Mouse (Mus musculus) MEL (cell line): ENCODE data around the gene Lpgat1. TPM values are rescaled to one million over a fixed set of nuclear protein-coding genes. Genes with fewer than 3 reads are reported as not detected.

ENCODE experiments used
- DNase-seq: peaks from one replicate; pipeline ENCODE4 v3.0.0; 2011; ENCODE audit warnings: low read depth, low spot score
- H3K27ac ChIP-seq: 2 replicates; pipeline ENCODE4 v1.5.1; 2012; ENCODE audit warnings: low read depth, mild to moderate bottlenecking, control low read depth, low read length, moderate library complexity; ENCODE audit not compliant: control insufficient read depth
- H3K27me3 ChIP-seq, 2 experiments: fragments of 150-350 bp in 1 of 2; sonication (generic) in 1 of 2; 2 replicates each; pipeline ENCODE4 v1.6.1; 2012; ENCODE audit warnings: low read length in 2 of 2, mild to moderate bottlenecking in 2 of 2, improper control_type of control experiment in 1 of 2, moderate library complexity in 1 of 2; ENCODE audit not compliant: insufficient read depth in 2 of 2, control insufficient read depth in 1 of 2
- H3K36me3 ChIP-seq, 2 experiments: 2 replicates each; pipeline ENCODE4 v1.6.1; 2012 to 2014; ENCODE audit warnings: low read length in 2 of 2, improper control_type of control experiment in 1 of 2, inconsistent platforms in 1 of 2, mild to moderate bottlenecking in 1 of 2; ENCODE audit not compliant: insufficient read depth in 2 of 2, control insufficient read depth in 1 of 2
- H3K4me1 ChIP-seq, 2 experiments: fragments of 150-350 bp in 1 of 2; sonication (generic) in 1 of 2; 2 replicates each; pipeline ENCODE4 v1.6.1; 2012; ENCODE audit warnings: low read length in 2 of 2, improper control_type of control experiment in 1 of 2, mild to moderate bottlenecking in 1 of 2; ENCODE audit not compliant: insufficient read depth in 2 of 2, control insufficient read depth in 1 of 2
- H3K4me3 ChIP-seq, 2 experiments: fragments of 150-350 bp in 1 of 2; sonication (generic) in 1 of 2; 2 replicates each; pipeline ENCODE4 v1.5.1; 2012; ENCODE audit warnings: low read depth in 2 of 2, low read length in 2 of 2, mild to moderate bottlenecking in 2 of 2, moderate library complexity in 2 of 2, control low read depth in 1 of 2, improper control_type of control experiment in 1 of 2; ENCODE audit not compliant: control insufficient read depth in 1 of 2, insufficient read depth in 1 of 2
- H3K79me2 ChIP-seq: 2 replicates; pipeline ENCODE4 v1.6.1; 2012; ENCODE audit warnings: mild to moderate bottlenecking, low read length, moderate library complexity; ENCODE audit not compliant: control insufficient read depth, poor library complexity, insufficient read depth
- H3K9ac ChIP-seq: 2 replicates; pipeline ENCODE4 v1.6.1; 2012; ENCODE audit warnings: low read depth, mild to moderate bottlenecking, control low read depth, low read length, moderate library complexity; ENCODE audit not compliant: control insufficient read depth, poor library complexity, severe bottlenecking
- H3K9me3 ChIP-seq: fragments of 150-350 bp; sonication (generic); replicated peaks from 2 replicates; pipeline ENCODE4 v1.6.1; 2012; ENCODE audit warnings: mild to moderate bottlenecking, low read length, improper control_type of control experiment, moderate library complexity; ENCODE audit not compliant: insufficient read depth
- BHLHE40 ChIP-seq: IDR thresholded peaks from 2 replicates; pipeline ENCODE4 v1.6.1; 2012; ENCODE audit warnings: low read depth, mild to moderate bottlenecking, inconsistent platforms, low read length, improper control_type of control experiment, borderline replicate concordance
- CHD1 ChIP-seq: IDR thresholded peaks from 2 replicates; pipeline ENCODE4 v1.6.1; 2012; ENCODE audit warnings: low read depth, mild to moderate bottlenecking, inconsistent platforms, low read length, improper control_type of control experiment
- CTCF ChIP-seq, 3 experiments: IDR thresholded peaks in 2 of 3; conservative IDR thresholded peaks in 1 of 3; 2 replicates each; pipeline ENCODE4 v1.5.1; 2011 to 2012; ENCODE audit warnings: low read length in 3 of 3, low read depth in 2 of 3, mild to moderate bottlenecking in 2 of 3, improper control_type of control experiment in 1 of 3, inconsistent platforms in 1 of 3, mixed read lengths in 1 of 3, moderate library complexity in 1 of 3; ENCODE audit not compliant: control insufficient read depth in 1 of 3, insufficient read depth in 1 of 3, poor library complexity in 1 of 3, severe bottlenecking in 1 of 3
- E2F4 ChIP-seq: IDR thresholded peaks from 2 replicates; pipeline ENCODE4 v1.6.1; 2011; ENCODE audit warnings: low read depth, low read length, improper control_type of control experiment, borderline replicate concordance
- EP300 ChIP-seq, 2 experiments: IDR thresholded peaks; 2 replicates each; pipeline ENCODE4 v1.6.1; 2011; ENCODE audit warnings: improper control_type of control experiment in 2 of 2, low read length in 2 of 2, low read depth in 1 of 2, mild to moderate bottlenecking in 1 of 2
- ETS1 ChIP-seq: IDR thresholded peaks from 2 replicates; pipeline ENCODE4 v1.6.1; 2012; ENCODE audit warnings: low read depth, mild to moderate bottlenecking, inconsistent platforms, low read length, improper control_type of control experiment, moderate library complexity
- GATA1 ChIP-seq: IDR thresholded peaks from 2 replicates; pipeline ENCODE4 v1.6.1; 2011; ENCODE audit warnings: low read depth, low read length, improper control_type of control experiment
- HCFC1 ChIP-seq: IDR thresholded peaks from 2 replicates; pipeline ENCODE4 v1.6.1; 2012; ENCODE audit warnings: low read depth, mild to moderate bottlenecking, inconsistent platforms, low read length, improper control_type of control experiment, moderate library complexity
- JUND ChIP-seq: IDR thresholded peaks from 2 replicates; pipeline ENCODE4 v1.6.1; 2011; ENCODE audit warnings: low read depth, mild to moderate bottlenecking, improper control_type of control experiment, low read length
- KAT2A ChIP-seq: conservative IDR thresholded peaks from 2 replicates; pipeline ENCODE4 v1.6.1; 2012; ENCODE audit warnings: low read depth, low read length, improper control_type of control experiment, inconsistent platforms
- MAFK ChIP-seq: IDR thresholded peaks from 2 replicates; pipeline ENCODE4 v1.6.1; 2011; ENCODE audit warnings: low read depth, mild to moderate bottlenecking, low read length, improper control_type of control experiment, borderline replicate concordance
- MAX ChIP-seq: IDR thresholded peaks from 2 replicates; pipeline ENCODE4 v1.6.1; 2011; ENCODE audit warnings: low read length, improper control_type of control experiment
- MAZ ChIP-seq: IDR thresholded peaks from 2 replicates; pipeline ENCODE4 v1.6.1; 2012; ENCODE audit warnings: low read depth, mild to moderate bottlenecking, inconsistent platforms, low read length, improper control_type of control experiment
- MYB ChIP-seq: IDR thresholded peaks from 2 replicates; pipeline ENCODE4 v1.6.1; 2011; ENCODE audit warnings: mild to moderate bottlenecking, low read depth, low read length, improper control_type of control experiment
- MYC ChIP-seq: IDR thresholded peaks from 2 replicates; pipeline ENCODE4 v1.6.1; 2011; ENCODE audit warnings: low read depth, mild to moderate bottlenecking, low read length, improper control_type of control experiment, moderate library complexity
- NRF1 ChIP-seq: IDR thresholded peaks from 2 replicates; pipeline ENCODE4 v1.6.1; 2014; ENCODE audit warnings: low read depth, mild to moderate bottlenecking, inconsistent platforms, low read length, improper control_type of control experiment, moderate library complexity; ENCODE audit not compliant: poor library complexity, insufficient read depth, severe bottlenecking
- POLR2AphosphoS2 ChIP-seq: IDR thresholded peaks from 2 replicates; pipeline ENCODE4 v1.6.1; 2011; ENCODE audit warnings: low read length, improper control_type of control experiment
- RAD21 ChIP-seq: IDR thresholded peaks from 2 replicates; pipeline ENCODE4 v1.6.1; 2011; ENCODE audit warnings: mild to moderate bottlenecking, low read depth, low read length, improper control_type of control experiment
- RCOR1 ChIP-seq: IDR thresholded peaks from 2 replicates; pipeline ENCODE4 v1.6.1; 2012; ENCODE audit warnings: low read depth, mild to moderate bottlenecking, inconsistent platforms, low read length, improper control_type of control experiment
- SIN3A ChIP-seq: IDR thresholded peaks from 2 replicates; pipeline ENCODE4 v1.6.1; 2012; ENCODE audit warnings: low read length, improper control_type of control experiment, inconsistent platforms
- SMC3 ChIP-seq: IDR thresholded peaks from 2 replicates; pipeline ENCODE4 v1.6.1; 2011; ENCODE audit warnings: low read depth, low read length, improper control_type of control experiment
- TAL1 ChIP-seq: IDR thresholded peaks from 2 replicates; pipeline ENCODE4 v1.6.1; 2012; ENCODE audit warnings: mild to moderate bottlenecking, inconsistent platforms, low read length, moderate library complexity, mixed read lengths
- TCF12 ChIP-seq: IDR thresholded peaks from 2 replicates; pipeline ENCODE4 v1.6.1; 2014; ENCODE audit warnings: low read depth, mild to moderate bottlenecking, inconsistent platforms, low read length, improper control_type of control experiment, moderate library complexity
- UBTF ChIP-seq: IDR thresholded peaks from 2 replicates; pipeline ENCODE4 v1.6.1; 2012; ENCODE audit warnings: low read depth, mild to moderate bottlenecking, inconsistent platforms, low read length, improper control_type of control experiment, moderate library complexity, borderline replicate concordance; ENCODE audit not compliant: insufficient read depth
- USF1 ChIP-seq: IDR thresholded peaks from 2 replicates; pipeline ENCODE4 v1.6.1; 2014; ENCODE audit warnings: low read depth, mild to moderate bottlenecking, inconsistent platforms, low read length, improper control_type of control experiment, moderate library complexity
- ZNF384 ChIP-seq: IDR thresholded peaks from 2 replicates; pipeline ENCODE4 v1.6.1; 2012; ENCODE audit warnings: low read depth, mild to moderate bottlenecking, inconsistent platforms, low read length, improper control_type of control experiment
- polyA plus RNA-seq, 2 experiments: library from polyadenylated mRNA; stranded (reverse) in 1 of 2; unstranded in 1 of 2; fragments of >175 nt in 1 of 2; fragments of >200 nt in 1 of 2; gene quantifications; 2 replicates each; pipeline versions ENCODE4 v1.2.1 to v1.2.4; 2012; ENCODE audit warnings: low replicate concordance in 2 of 2, low read depth in 1 of 2; ENCODE audit not compliant: insufficient read length in 2 of 2, insufficient read depth in 1 of 2, missing spikeins in 1 of 2
- total RNA-seq: library from RNA; depleted of rRNA; stranded (reverse); fragments of 300-350 nt; gene quantifications from 2 replicates; pipeline ENCODE4 v1.2.3, GENCODE M21; 2012

Lpgat1 gene
- total and polyA plus RNA-seq, 3 experiments, result not detected

DNA sequence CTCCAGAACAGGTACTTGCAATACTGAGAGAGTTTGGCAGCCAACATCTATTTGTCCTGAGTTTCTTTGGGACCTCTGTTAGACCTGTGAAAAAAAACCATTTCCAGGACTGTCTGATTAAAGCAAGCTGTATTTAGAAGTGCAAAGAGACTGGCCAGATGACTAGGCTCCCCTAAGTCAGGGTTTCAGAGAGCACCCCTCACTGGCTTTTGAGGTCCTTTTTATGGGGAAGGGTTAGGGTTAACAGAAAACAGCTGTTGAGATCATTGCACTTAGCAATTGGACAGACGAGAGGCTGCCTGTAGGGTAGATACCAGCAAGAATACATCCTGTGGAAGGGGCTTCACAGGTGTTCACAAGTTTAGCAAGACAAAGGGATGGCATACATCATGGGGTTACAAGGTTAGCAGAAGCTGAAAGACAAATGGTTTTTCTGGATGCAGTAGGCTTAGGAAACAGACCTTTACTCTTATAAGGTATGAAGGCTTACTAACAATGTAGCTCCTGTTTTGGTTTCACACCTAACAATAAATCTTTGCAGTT is 19.3 kb upstream of the Lpgat1 start:
- no peaks in the 10 kb centered on the region for H3K4me1 ChIP-seq
- TF ChIP-seq MYC (no peak), BHLHE40 (no peak), HCFC1 (no peak), ZNF384 (no peak), MYB (no peak), RAD21 (no peak), CTCF (IDR thresholded peaks at IDR 0.05 in 2 of 3, conservative IDR thresholded peaks at IDR 0.05 in 1 of 3; ENCODE audit: control insufficient read depth in 1 of 3, insufficient read depth in 1 of 3, low read depth in 2 of 3, low read length in 3 of 3, poor library complexity in 1 of 3, severe bottlenecking in 1 of 3) (no peak), E2F4 (no peak), ETS1 (no peak), NRF1 (no peak), MAX (no peak), TAL1 (no peak), JUND (no peak), UBTF (no peak), MAZ (no peak), SIN3A (no peak), CHD1 (no peak), KAT2A (no peak), MAFK (no peak), USF1 (no peak)
- TF ChIP-seq, all 39 proteins: peak for 0
- Histone ChIP-seq H3K9ac (no peak overlapping the region), H3K27ac (no peak overlapping the region), H3K9me3 (no peaks in the 10 kb centered on the region), H3K36me3 (no peaks in the 10 kb centered on the region), H3K27me3 (peaks cover 4 to 20% of the 10 kb centered on the region in 2 experiments), H3K79me2 (no peaks in the 10 kb centered on the region), H3K4me3 (no peak overlapping the region)
- no peak for DNase-seq

DNA sequence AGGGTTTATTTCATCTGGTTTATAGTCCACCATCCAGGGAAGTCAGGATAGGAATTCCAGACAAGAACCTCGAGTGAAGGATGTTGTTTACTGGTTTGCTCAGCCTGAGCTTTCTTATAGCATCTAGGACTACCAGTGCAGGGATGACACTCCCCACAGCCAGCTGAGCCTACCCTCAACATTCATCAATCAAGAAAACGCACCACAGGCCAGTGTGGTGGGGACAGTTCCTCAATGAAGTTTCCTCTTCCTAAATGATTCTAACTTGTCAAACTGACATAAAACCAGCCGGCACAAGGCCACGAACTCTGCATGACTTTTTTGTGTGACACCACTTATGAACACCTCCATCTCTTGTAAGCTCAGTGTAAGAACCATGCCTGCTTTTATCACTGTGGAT is 13.1 kb upstream of the Lpgat1 start:
- no peak overlapping the region for H3K27ac ChIP-seq
- no peaks in the 10 kb centered on the region for H3K79me2 ChIP-seq
- H3K9me3 ChIP-seq, result no peaks in the 10 kb centered on the region
- no peak overlapping the region for H3K4me3 ChIP-seq
- TF ChIP-seq RCOR1 (no peak), GATA1 (no peak), NRF1 (no peak), USF1 (no peak), BHLHE40 (no peak), EP300 (IDR thresholded peaks at IDR 0.05; ENCODE audit: low read depth in 1 of 2, low read length in 2 of 2) (no peak), TCF12 (no peak), SMC3 (no peak), TAL1 (no peak), E2F4 (no peak), CHD1 (no peak), POLR2AphosphoS2 (no peak)
- H3K36me3 ChIP-seq, result no peaks in the 10 kb centered on the region
- no peaks in the 10 kb centered on the region for H3K4me1 ChIP-seq
- no peak for DNase-seq
- peaks cover 20 to 38% of the 10 kb centered on the region in 2 experiments for H3K27me3 ChIP-seq
- no peak overlapping the region for H3K9ac ChIP-seq
